Mouse (Mus musculus) urinary bladder, adult 2 months (tissue): Measurements from ENCODE around the gene Atp6v0c. TPM values are rescaled to one million over a fixed set of nuclear protein-coding genes. Genes with fewer than 3 reads are reported as not detected.

Experiments
- polyA plus RNA-seq: library from polyadenylated mRNA; depleted of rRNA; stranded (reverse); fragments of >200 nt; gene quantifications from 2 replicates; pipeline ENCODE4 v1.2.3, GENCODE M21; 2012; rRNA removed

Atp6v0c gene
- polyA plus RNA-seq, 1 experiment = 497 TPM

Other genes with a start within 250 kb of the Atp6v0c start
- 0.09 TPM in 1 of 2 replicates, not detected in the other for gene Sbp, start 228.0 kb downstream of the Atp6v0c start, polyA plus RNA-seq
- not detected in 2 replicates for gene Sbpl, start 214.4 kb downstream of the Atp6v0c start, polyA plus RNA-seq
- 0.25 and 0.87 TPM in 2 replicates for gene Prss30, start 189.1 kb downstream of the Atp6v0c start, polyA plus RNA-seq
- gene Prss22, start 171.6 kb downstream of the Atp6v0c start, polyA plus RNA-seq = 17.2 and 19.3 TPM in 2 replicates
- 13.2 and 21.8 TPM in 2 replicates for gene Prss27, start 131.6 kb downstream of the Atp6v0c start, polyA plus RNA-seq
- 27.7 and 35.6 TPM in 2 replicates for gene Kctd5, start 96.2 kb downstream of the Atp6v0c start, polyA plus RNA-seq
- 20.2 and 20.8 TPM in 2 replicates for gene Pdpk1, start 18.8 kb downstream of the Atp6v0c start, polyA plus RNA-seq
- 24.7 and 29.2 TPM in 2 replicates for gene Amdhd2, start 5.9 kb downstream of the Atp6v0c start, polyA plus RNA-seq
- gene Tbc1d24, start 35.9 kb upstream of the Atp6v0c start, polyA plus RNA-seq = 7.6 and 7.9 TPM in 2 replicates
- gene Ntn3, start 39.8 kb upstream of the Atp6v0c start, polyA plus RNA-seq = 0.88 and 1.0 TPM in 2 replicates
- gene Tedc2, start 51.1 kb upstream of the Atp6v0c start, polyA plus RNA-seq = 8.1 and 9.2 TPM in 2 replicates
- gene Ccnf, start 81.8 kb upstream of the Atp6v0c start, polyA plus RNA-seq = 1.6 and 1.7 TPM in 2 replicates
- 0.10 and 0.12 TPM in 2 replicates for gene Abca17, start 181.4 kb upstream of the Atp6v0c start, polyA plus RNA-seq
- 44.4 and 47.7 TPM in 2 replicates for gene Abca3, start 182.2 kb upstream of the Atp6v0c start, polyA plus RNA-seq
- 119 and 134 TPM in 2 replicates for gene Rnps1, start 244.9 kb upstream of the Atp6v0c start, polyA plus RNA-seq